Mouse (Mus musculus) E14TG2a.4 (cell line): Measurements from ENCODE around the gene Tmem160.

Experiments
- CTCF ChIP-seq: conservative IDR thresholded peaks from 2 replicates; pipeline ENCODE4 v1.5.1; 2014; ENCODE audit warnings: low read length
- NANOG ChIP-seq: IDR thresholded peaks from 2 replicates; pipeline ENCODE4 v1.6.1; 2014; ENCODE audit warnings: borderline replicate concordance, low read length, mixed read lengths
- POU5F1 ChIP-seq: IDR thresholded peaks from 2 replicates; pipeline ENCODE4 v1.6.1; 2014; ENCODE audit warnings: low read length, borderline replicate concordance

DNA sequence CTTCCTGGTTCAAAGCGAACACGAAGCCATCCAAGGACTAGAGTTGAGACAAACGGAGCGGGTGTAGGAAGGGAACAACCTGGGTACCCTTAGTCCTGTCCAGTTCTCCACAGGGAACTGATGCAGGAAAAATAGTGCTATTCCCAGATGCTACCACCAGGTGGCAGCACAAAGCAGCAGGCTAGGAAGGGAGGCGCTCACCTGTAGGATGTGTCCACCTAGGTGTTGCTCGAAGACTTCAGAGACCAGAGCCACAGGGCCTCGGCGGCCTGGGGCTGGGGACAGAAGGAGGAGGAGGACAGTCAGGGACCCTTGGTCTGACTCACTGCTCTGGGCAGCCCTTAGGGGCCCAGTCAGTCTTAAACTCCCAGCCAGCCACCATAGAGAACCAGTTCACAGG is 12.6 kb downstream of the Tmem160 start:
- TF ChIP-seq CTCF (peak; percentile 87), NANOG (no peak), POU5F1 (no peak)
